ENCODE assay signal across 1 mouse cellular context in the genomic region with DNA sequence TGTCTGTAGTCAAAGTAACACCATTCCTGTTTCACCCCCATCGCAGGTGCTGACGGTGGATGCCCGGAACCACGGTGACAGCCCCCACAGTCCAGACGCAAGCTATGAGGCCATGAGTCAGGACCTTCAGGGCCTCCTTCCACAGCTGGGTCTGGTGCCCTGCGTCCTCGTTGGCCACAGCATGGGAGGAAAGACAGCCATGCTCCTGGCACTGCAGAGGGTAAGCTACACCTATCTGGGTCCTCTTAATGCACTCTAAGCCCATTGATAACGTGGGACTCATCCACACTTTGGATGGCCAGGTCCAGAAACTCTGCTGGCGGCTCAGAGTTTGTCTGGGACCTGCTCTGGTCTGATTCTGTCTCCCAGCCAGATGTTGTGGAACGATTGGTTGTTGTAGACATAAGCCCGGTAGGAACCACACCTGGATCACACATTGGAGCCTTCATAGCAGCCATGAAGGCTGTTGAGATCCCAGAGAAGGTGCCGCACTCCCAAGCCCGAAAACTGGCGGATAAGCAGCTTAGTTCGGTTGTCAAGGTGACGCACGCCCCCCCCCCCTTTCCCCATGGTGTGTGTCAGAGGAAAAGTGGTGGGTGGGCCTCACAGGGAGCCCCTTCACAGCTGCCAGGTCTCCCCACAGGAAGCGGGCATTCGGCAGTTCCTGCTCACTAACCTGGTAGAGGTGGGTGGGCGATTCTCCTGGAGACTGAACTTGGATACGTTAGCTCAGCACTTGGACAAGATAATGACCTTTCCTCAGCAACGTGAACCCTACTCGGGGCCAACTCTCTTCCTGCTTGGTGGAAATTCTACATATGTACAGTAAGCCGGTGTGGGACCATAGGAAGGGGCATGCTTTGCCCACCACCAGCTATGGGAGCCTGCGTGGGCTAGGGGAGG.
TF ChIP-seq lines count a peak whose summit lies in the region.

No protein-coding gene starts in this region.

TF ChIP-seq in CH12.LX, 34 proteins besides CTCF, POLR2A, EP300 and RAD21:
- TF ChIP-seq POLR2AphosphoS2 (IDR thresholded peaks at IDR 0.05; ENCODE audit: low read depth, low read length) (no peak), MAX (IDR thresholded peaks at IDR 0.05; ENCODE audit: low read length) (no peak), IRF4 (IDR thresholded peaks at IDR 0.05; ENCODE audit: low read depth, low read length) (no peak), SIN3A (IDR thresholded peaks at IDR 0.05; ENCODE audit: low read length) (no peak), KAT2A (IDR thresholded peaks at IDR 0.05; ENCODE audit: insufficient replicate concordance, low read length) (no peak), ZKSCAN1 (IDR thresholded peaks at IDR 0.05; ENCODE audit: borderline replicate concordance, low read depth, low read length) (no peak), TCF12 (IDR thresholded peaks at IDR 0.05; ENCODE audit: low read depth, low read length) (no peak), TBP (conservative IDR thresholded peaks at IDR 0.05; ENCODE audit: low read depth, low read length) (no peak), BHLHE40 (IDR thresholded peaks at IDR 0.05; ENCODE audit: low read depth, low read length) (no peak), ZC3H11A (IDR thresholded peaks at IDR 0.05; ENCODE audit: low read depth, low read length) (no peak), JUND (conservative IDR thresholded peaks at IDR 0.05; ENCODE audit: low read depth, low read length) (no peak), SMC3 (IDR thresholded peaks at IDR 0.05; ENCODE audit: low read depth, low read length) (no peak)
